Mouse (Mus musculus): ENCODE data around the gene Olfr8. TPM values are rescaled to one million over a fixed set of nuclear protein-coding genes. Genes with fewer than 3 reads are reported as not detected.
"Not testable (repeated sequence)": the region's sequence is repeated elsewhere in the genome, so short reads cannot be mapped to it uniquely, and the experiment has no call there.

The Olfr8 gene
- polyA plus RNA-seq (2012; ENCODE audit: insufficient read depth, insufficient read length, missing spikeins): not detected in 2 replicates

DNA sequence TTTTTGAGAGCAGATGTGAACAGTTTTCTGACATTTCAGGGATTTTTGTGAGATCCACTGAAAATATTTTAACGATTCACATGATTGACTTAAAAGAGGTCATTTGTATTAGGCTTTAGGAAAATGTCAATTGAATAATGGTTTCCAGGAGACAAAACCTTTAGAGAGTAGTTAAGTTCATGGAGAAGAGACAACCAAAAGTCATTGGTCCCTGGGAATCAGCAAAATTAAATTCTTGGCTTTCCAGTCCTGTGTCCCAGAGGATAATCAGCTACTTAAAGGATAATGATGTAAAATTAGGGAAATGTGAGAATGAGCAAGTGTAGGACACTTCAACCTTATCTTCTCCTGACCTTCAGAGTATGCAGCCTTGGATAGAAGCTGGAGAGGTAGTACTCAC, at the start of gene Olfr8:
TSS of gene Olfr8 (plus strand) at position 301 of the 400 bp plus-strand sequence.
- not testable (repeated sequence) for H3K4me1 ChIP-seq (ENCODE audit: control insufficient read depth, insufficient read depth, insufficient read length, low read length); H3K4me3 ChIP-seq (ENCODE audit: insufficient read depth, low read depth, low read length); H3K27ac ChIP-seq (replicated peaks; ENCODE audit: low read depth, low read length)

DNA sequence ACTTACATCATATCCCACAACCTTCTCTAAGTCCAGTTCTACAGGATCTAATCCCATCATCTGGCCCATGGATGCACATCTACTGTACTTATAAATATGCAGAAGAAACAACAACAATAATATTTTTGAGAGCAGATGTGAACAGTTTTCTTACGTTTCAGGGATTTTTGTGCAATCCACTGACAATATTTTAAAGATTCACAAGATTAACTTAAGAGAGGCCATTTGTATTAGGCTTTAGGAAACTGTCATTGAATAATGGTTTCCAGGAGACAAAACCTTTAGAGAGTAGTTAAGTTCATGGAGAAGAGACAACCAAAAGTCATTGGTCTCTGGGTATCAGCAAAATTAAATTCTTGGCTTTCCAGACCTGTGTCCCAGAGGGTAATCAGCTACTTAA, 37.6 kb upstream of the Olfr8 start, which contains the start of gene Olfr1354:
TSS of gene Olfr1354 (plus strand) at position 301 of the 400 bp plus-strand sequence.
- H3K4me1 ChIP-seq (ENCODE audit: control insufficient read depth, insufficient read depth, insufficient read length, low read length); H3K4me3 ChIP-seq (ENCODE audit: insufficient read depth, low read depth, low read length); H3K27ac ChIP-seq (replicated peaks; ENCODE audit: low read depth, low read length): not testable (repeated sequence)

DNA sequence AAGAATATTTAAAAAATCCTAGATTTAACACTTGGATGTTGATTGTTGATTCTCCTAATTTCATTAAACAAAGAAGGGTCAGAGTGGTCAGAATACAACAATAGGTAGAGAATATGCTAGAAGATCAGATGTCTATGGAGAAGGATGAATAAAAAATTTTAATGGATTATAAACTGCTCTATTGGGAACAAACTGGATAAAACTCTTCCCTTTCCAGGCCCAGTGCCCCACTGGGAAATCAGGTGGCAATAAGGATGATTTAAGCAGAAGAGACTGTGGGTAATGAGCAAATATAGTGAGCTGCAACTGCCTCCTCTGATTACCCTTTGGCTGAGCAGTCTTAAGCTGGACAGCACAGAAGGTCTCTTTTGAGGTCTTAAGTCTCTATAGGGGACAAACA, 12.6 kb downstream of the Olfr8 start, which contains the start of gene Olfr1353:
TSS of gene Olfr1353 (plus strand) at position 301 of the 400 bp plus-strand sequence.
- not testable (repeated sequence) for H3K4me3 ChIP-seq (ENCODE audit: insufficient read depth, low read depth, low read length); H3K27ac ChIP-seq (replicated peaks; ENCODE audit: low read depth, low read length); H3K4me1 ChIP-seq (ENCODE audit: control insufficient read depth, insufficient read depth, insufficient read length, low read length)

DNA sequence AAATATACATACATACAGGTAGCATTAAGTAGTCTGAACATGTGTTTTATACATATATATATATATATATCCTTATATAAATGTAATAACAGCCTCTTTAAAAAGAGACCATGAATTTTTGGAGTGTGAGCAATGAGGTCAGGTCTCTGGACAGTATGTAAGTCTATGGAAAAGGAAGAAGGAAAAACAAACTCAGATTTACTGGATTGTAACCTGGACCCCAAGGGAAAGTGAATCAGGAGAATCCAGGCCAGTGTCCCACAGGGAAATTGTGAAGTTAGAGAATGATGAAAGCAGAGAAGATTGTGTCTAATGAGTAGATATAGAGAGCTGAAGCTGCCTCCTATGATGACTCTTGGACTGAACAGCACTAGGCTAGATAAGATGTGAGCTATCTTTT, 30.3 kb downstream of the Olfr8 start, which contains the start of gene Olfr1352:
TSS of gene Olfr1352 (plus strand) at position 301 of the 400 bp plus-strand sequence.
- Histone ChIP-seq H3K4me3 (ENCODE audit: insufficient read depth, low read depth, low read length) (no peak within 1 kb of the TSS), H3K4me1 (ENCODE audit: control insufficient read depth, insufficient read depth, insufficient read length, low read length) (no peaks in the 10 kb centered on the region), H3K27ac (replicated peaks; ENCODE audit: low read depth, low read length) (no peak within 1 kb of the TSS)

Other genes with a start within 250 kb of the Olfr8 start
- gene Casp14, start 232.3 kb upstream of the Olfr8 start, polyA plus RNA-seq (2012; ENCODE audit: insufficient read depth, insufficient read length, missing spikeins): not detected in 2 replicates
- gene Ccdc105, start 197.6 kb upstream of the Olfr8 start, polyA plus RNA-seq (2012; ENCODE audit: insufficient read depth, insufficient read length, missing spikeins): not detected in 2 replicates
- gene Slc1a6, start 170.1 kb upstream of the Olfr8 start, polyA plus RNA-seq (2012; ENCODE audit: insufficient read depth, insufficient read length, missing spikeins): not detected in 2 replicates
- not detected in 2 replicates for gene Olfr1356, start 98.5 kb upstream of the Olfr8 start, polyA plus RNA-seq (2012; ENCODE audit: insufficient read depth, insufficient read length, missing spikeins)
- gene Olfr1355, start 75.1 kb upstream of the Olfr8 start, polyA plus RNA-seq (2012; ENCODE audit: insufficient read depth, insufficient read length, missing spikeins): not detected in 2 replicates
- not detected in 2 replicates for gene Olfr1354, start 37.5 kb upstream of the Olfr8 start, polyA plus RNA-seq (2012; ENCODE audit: insufficient read depth, insufficient read length, missing spikeins)
- gene Olfr1353, start 12.7 kb downstream of the Olfr8 start, polyA plus RNA-seq (2012; ENCODE audit: insufficient read depth, insufficient read length, missing spikeins): not detected in 2 replicates
- gene Olfr1352, start 30.4 kb downstream of the Olfr8 start, polyA plus RNA-seq (2012; ENCODE audit: insufficient read depth, insufficient read length, missing spikeins): not detected in 2 replicates
- not detected in 2 replicates for gene Olfr1351, start 61.8 kb downstream of the Olfr8 start, polyA plus RNA-seq (2012; ENCODE audit: insufficient read depth, insufficient read length, missing spikeins)
- not detected in 2 replicates for gene Olfr57, start 78.1 kb downstream of the Olfr8 start, polyA plus RNA-seq (2012; ENCODE audit: insufficient read depth, insufficient read length, missing spikeins)
- 6.9 and 7.3 TPM in 2 replicates for gene 2610008E11Rik, start 147.0 kb downstream of the Olfr8 start, polyA plus RNA-seq (2012; ENCODE audit: insufficient read depth, insufficient read length, missing spikeins)
- gene Vmn2r80, start 198.1 kb downstream of the Olfr8 start, polyA plus RNA-seq (2012; ENCODE audit: insufficient read depth, insufficient read length, missing spikeins): not detected in 2 replicates